Mouse (Mus musculus) heart, postnatal 0 days (tissue): ENCODE measurements at regions not wholly inside any gene's neighbourhood (a gene's known extent, or its start where the extent isn't known, plus 50 kb on each side); places are given as distances from the start of the nearest gene placed in this dataset.

Source experiments
- ATAC-seq: fragments of 200-750 bp; cut with Nextera tagmentation; 2 replicates; pipeline ENCODE4 v1.8.0; 2017; ENCODE audit warnings: low read depth, moderate number of reproducible peaks, moderate library complexity; ENCODE audit not compliant: insufficient read depth
- DNase-seq: peaks from one replicate; pipeline ENCODE4 v3.0.0-alpha.2; 2016; ENCODE audit warnings: low spot score
- H3K27ac ChIP-seq: fragments of 300-500 bp; sonication (generic); 2 replicates; pipeline ENCODE4 v1.5.1; 2014; ENCODE audit warnings: low read depth, mild to moderate bottlenecking
- H3K27me3 ChIP-seq: fragments of 300-500 bp; sonication (generic); 2 replicates; pipeline ENCODE4 v1.6.1; 2014; ENCODE audit warnings: low read length, mixed read lengths; ENCODE audit not compliant: control insufficient read depth, insufficient read depth
- H3K36me3 ChIP-seq: fragments of 300-500 bp; sonication (generic); replicated peaks from 2 replicates; pipeline ENCODE4 v1.6.1; 2014; ENCODE audit warnings: low read length, mixed read lengths; ENCODE audit not compliant: control insufficient read depth, insufficient read depth
- H3K4me1 ChIP-seq: fragments of 300-500 bp; sonication (generic); 2 replicates; pipeline ENCODE4 v1.6.1; 2014; ENCODE audit warnings: antibody characterized with exemption; ENCODE audit not compliant: control insufficient read depth, insufficient read depth
- H3K4me2 ChIP-seq: fragments of 300-500 bp; sonication (generic); 2 replicates; pipeline ENCODE4 v1.6.1; 2014; ENCODE audit warnings: low read depth, mild to moderate bottlenecking, low read length, moderate library complexity
- H3K4me3 ChIP-seq: fragments of 300-500 bp; sonication (generic); 2 replicates; pipeline ENCODE4 v1.5.1; 2014; ENCODE audit warnings: low read depth, low read length
- H3K9ac ChIP-seq: fragments of 300-500 bp; sonication (generic); replicated peaks from 2 replicates; pipeline ENCODE4 v1.6.1; 2014; ENCODE audit warnings: low read depth, low read length, mixed read lengths
- H3K9me3 ChIP-seq: fragments of 300-500 bp; sonication (generic); replicated peaks from 2 replicates; pipeline ENCODE4 v1.6.1; 2016; ENCODE audit warnings: low read length; ENCODE audit not compliant: control insufficient read depth
- CTCF ChIP-seq: IDR thresholded peaks from 2 replicates; pipeline ENCODE4 v1.5.1; 2016; ENCODE audit warnings: antibody characterized with exemption, control low read depth, low read depth
- EP300 ChIP-seq: IDR thresholded peaks from 2 replicates; pipeline ENCODE4 v1.6.1; 2016; ENCODE audit warnings: antibody characterized with exemption, low read depth
- WGBS: fragments of 180-500 bp; shearing (Covaris S2); extraction: QIAGEN DNeasy Blood & Tissue Kit; methylation state at CpG from one replicate; pipeline ENCODE4 v1.1.7; 2014; 5-methylcytosine and 5-hydroxymethylcytosine counted together

GRCm38 (mm10) chr12:27283964-27284363, 58.4 kb downstream of the Sox11 start:
- Histone ChIP-seq H3K27me3 (no peaks in the 10 kb centered on the region), H3K9me3 (no peaks in the 10 kb centered on the region), H3K36me3 (no peaks in the 10 kb centered on the region), H3K27ac (no peak overlapping the region), H3K4me1 (no peaks in the 10 kb centered on the region), H3K4me2 (no peak overlapping the region), H3K9ac (no peak overlapping the region), H3K4me3 (no peak overlapping the region)
- no peak for ATAC-seq
- TF ChIP-seq CTCF = no peak
- no peak for TF ChIP-seq EP300
- DNase-seq = no peak
- WGBS = 38% methylated on average over 6 of the region's 6 CpGs

- Histone ChIP-seq H3K9ac (no peak overlapping the region), H3K4me1 (no peaks in the 10 kb centered on the region), H3K4me2 (no peak overlapping the region), H3K4me3 (no peak overlapping the region), H3K27ac (no peak overlapping the region), H3K9me3 (no peaks in the 10 kb centered on the region), H3K36me3 (no peaks in the 10 kb centered on the region), H3K27me3 (no peaks in the 10 kb centered on the region)
- TF ChIP-seq CTCF = no peak
- no peak for TF ChIP-seq EP300
- ATAC-seq (no peak), DNase-seq (no peak)
Observed at GRCm38 (mm10) chr12:27261965-27262364, 80.4 kb downstream of the Sox11 start.

- Histone ChIP-seq H3K27me3 (no peaks in the 10 kb centered on the region), H3K9me3 (no peaks in the 10 kb centered on the region), H3K36me3 (no peaks in the 10 kb centered on the region), H3K4me1 (peaks cover 16% of the 10 kb centered on the region; the same call in 1 of the 2 replicates), H3K27ac (peak overlapping the region; percentile 30; the same call in 1 of the 2 replicates), H3K9ac (no peak overlapping the region), H3K4me2 (0 out of 2 replicates have a peak overlapping the region, but pooled peaks have one; percentile 21), H3K4me3 (no peak overlapping the region)
- DNase-seq (peak; percentile 60), ATAC-seq (peak; percentile 83)
- 17% methylated on average over 3 of the region's 3 CpGs for WGBS
- TF ChIP-seq EP300 (no peak), CTCF (no peak)
Observed at GRCm38 (mm10) chr12:27254125-27254524, 88.2 kb downstream of the Sox11 start.

- no peaks in the 10 kb centered on the region for H3K27me3 ChIP-seq
- 64% methylated on average over 5 of the region's 5 CpGs for WGBS
- H3K36me3 ChIP-seq = no peaks in the 10 kb centered on the region
- no peaks in the 10 kb centered on the region for H3K9me3 ChIP-seq
- DNase-seq = no peak
- H3K4me3 ChIP-seq = no peak overlapping the region
- H3K9ac ChIP-seq = no peak overlapping the region
- no peak overlapping the region for H3K4me2 ChIP-seq
- no peak for ATAC-seq
- no peak overlapping the region for H3K27ac ChIP-seq
- no peak for TF ChIP-seq EP300
- no peak for TF ChIP-seq CTCF
- peaks cover 16% of the 10 kb centered on the region; the same call in 1 of the 2 replicates for H3K4me1 ChIP-seq
Observed at GRCm38 (mm10) chr12:27251521-27251920, 90.9 kb downstream of the Sox11 start.

- ATAC-seq = no peak
- TF ChIP-seq CTCF (no peak), EP300 (no peak)
- H3K4me1 ChIP-seq = 0 out of 2 replicates have a peak, but pooled peaks cover under 1% of the 10 kb centered on the region
- 85% methylated on average over 3 of the region's 3 CpGs for WGBS
- H3K9me3 ChIP-seq = no peaks in the 10 kb centered on the region
- no peak overlapping the region for H3K4me3 ChIP-seq
- H3K27ac ChIP-seq = no peak overlapping the region
- H3K36me3 ChIP-seq = no peaks in the 10 kb centered on the region
- no peak overlapping the region for H3K9ac ChIP-seq
- H3K27me3 ChIP-seq = no peaks in the 10 kb centered on the region
- no peak for DNase-seq
- H3K4me2 ChIP-seq = no peak overlapping the region
Observed at GRCm38 (mm10) chr12:27248545-27248855, 93.9 kb downstream of the Sox11 start.

- Histone ChIP-seq H3K9me3 (no peaks in the 10 kb centered on the region), H3K4me3 (no peak overlapping the region), H3K27me3 (no peaks in the 10 kb centered on the region), H3K27ac (no peak overlapping the region), H3K4me1 (no peaks in the 10 kb centered on the region), H3K9ac (no peak overlapping the region), H3K4me2 (no peak overlapping the region), H3K36me3 (no peaks in the 10 kb centered on the region)
- WGBS = 61% methylated on average over 10 of the region's 10 CpGs
- DNase-seq (no peak), ATAC-seq (no peak)
- TF ChIP-seq CTCF (no peak), EP300 (no peak)
Observed at GRCm38 (mm10) chr12:27247756-27248544, 94.4 kb downstream of the Sox11 start.
